Mouse (Mus musculus): ENCODE measurements at regions not wholly inside any gene's neighbourhood (a gene's known extent, or its start where the extent isn't known, plus 50 kb on each side); places are given as distances from the start of the nearest gene placed in this dataset.

GRCm38 (mm10) chr1:23190316-23191005 lies 88.4 kb upstream of the 4933415F23Rik start:
- WGBS (ENCODE audit: insufficient replicate concordance), result 52% methylated on average over 3 of the region's 3 CpGs
- ATAC-seq (ENCODE audit: insufficient read depth) (no peak), DNase-seq (ENCODE audit: low read depth in 3 of 3, low spot score in 3 of 3) (no peak)
- Histone ChIP-seq H3K9me3 (ENCODE audit: control insufficient read depth, low read length) (no peaks in the 10 kb centered on the region), H3K27me3 (ENCODE audit: control insufficient read depth, insufficient read depth, low read length) (no peaks in the 10 kb centered on the region), H3K27ac (no peak overlapping the region), H3K4me3 (ENCODE audit: insufficient read depth in 1 of 2, low read depth in 2 of 2, low read length in 2 of 2) (no peak overlapping the region), H3K36me3 (replicated peaks; ENCODE audit: control insufficient read depth, insufficient read depth, low read depth) (no peaks in the 10 kb centered on the region), H3K4me1 (replicated peaks; ENCODE audit: control insufficient read depth in 2 of 2, insufficient read depth in 2 of 2, low read length in 1 of 2) (0 out of 4 replicates have a peak, but pooled peaks cover 0 to 2% of the 10 kb centered on the region in 2 experiments), H3K4me2 (ENCODE audit: low read depth) (no peak overlapping the region), H3K9ac (replicated peaks) (no peak overlapping the region)
- TF ChIP-seq EP300 (IDR thresholded peaks at IDR 0.05; ENCODE audit: low read depth) (no peak), CTCF (IDR thresholded peaks at IDR 0.05; ENCODE audit: low read depth) (no peak)

DNA sequence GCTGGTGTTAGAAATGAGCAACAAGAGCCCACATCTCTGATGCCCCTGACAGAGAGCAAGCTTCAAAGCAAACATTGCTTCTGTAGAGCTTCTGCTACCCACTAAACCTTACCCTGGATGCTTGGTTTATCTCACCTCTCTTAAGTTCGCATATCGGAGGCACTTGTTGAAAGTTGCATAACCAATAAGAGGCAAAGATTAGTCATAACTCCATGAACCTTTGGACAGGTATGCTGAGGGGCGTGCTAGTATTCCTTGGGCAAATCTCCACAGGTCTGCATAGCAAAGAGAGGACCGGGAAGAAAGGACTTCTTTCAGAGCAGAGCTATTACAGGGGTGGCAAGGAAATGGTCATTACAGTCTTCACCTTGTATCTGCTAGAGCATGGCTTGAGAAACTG lies 87.7 kb upstream of the 4933415F23Rik start:
- no peak for TF ChIP-seq EP300 (IDR thresholded peaks at IDR 0.05; ENCODE audit: low read depth)
- TF ChIP-seq CTCF (IDR thresholded peaks at IDR 0.05; ENCODE audit: low read depth), result no peak
- Histone ChIP-seq H3K9ac (replicated peaks) (no peak overlapping the region), H3K27me3 (ENCODE audit: control insufficient read depth, insufficient read depth, low read length) (no peaks in the 10 kb centered on the region), H3K36me3 (replicated peaks; ENCODE audit: control insufficient read depth, insufficient read depth, low read depth) (no peaks in the 10 kb centered on the region), H3K4me1 (replicated peaks; ENCODE audit: control insufficient read depth in 2 of 2, insufficient read depth in 2 of 2, low read length in 1 of 2) (0 out of 4 replicates have a peak, but pooled peaks cover 0 to 2% of the 10 kb centered on the region in 2 experiments), H3K4me3 (ENCODE audit: insufficient read depth in 1 of 2, low read depth in 2 of 2, low read length in 2 of 2) (no peak overlapping the region), H3K9me3 (ENCODE audit: control insufficient read depth, low read length) (no peaks in the 10 kb centered on the region), H3K4me2 (ENCODE audit: low read depth) (no peak overlapping the region), H3K27ac (no peak overlapping the region)
- no peak for ATAC-seq (ENCODE audit: insufficient read depth)
- DNase-seq (ENCODE audit: low read depth in 3 of 3, low spot score in 3 of 3), result no peak
- WGBS (ENCODE audit: insufficient replicate concordance), result 67% methylated on average over 4 of the region's 4 CpGs

GRCm38 (mm10) chr1:23188216-23188615 lies 86.2 kb upstream of the 4933415F23Rik start:
- Histone ChIP-seq H3K4me3 (ENCODE audit: insufficient read depth in 1 of 2, low read depth in 2 of 2, low read length in 2 of 2) (no peak overlapping the region), H3K36me3 (replicated peaks; ENCODE audit: control insufficient read depth, insufficient read depth, low read depth) (no peaks in the 10 kb centered on the region), H3K27me3 (ENCODE audit: control insufficient read depth, insufficient read depth, low read length) (no peaks in the 10 kb centered on the region), H3K9me3 (ENCODE audit: control insufficient read depth, low read length) (no peaks in the 10 kb centered on the region), H3K4me1 (replicated peaks; ENCODE audit: control insufficient read depth in 2 of 2, insufficient read depth in 2 of 2, low read length in 1 of 2) (0 out of 4 replicates have a peak, but pooled peaks cover 0 to 2% of the 10 kb centered on the region in 2 experiments), H3K4me2 (ENCODE audit: low read depth) (peak overlapping the region; percentile 23; the same call in 1 of the 2 replicates), H3K9ac (replicated peaks) (no peak overlapping the region), H3K27ac (no peak overlapping the region)
- ATAC-seq (ENCODE audit: insufficient read depth) (no peak), DNase-seq (ENCODE audit: low read depth in 3 of 3, low spot score in 3 of 3) (no peak)
- TF ChIP-seq EP300 (IDR thresholded peaks at IDR 0.05; ENCODE audit: low read depth) (no peak), CTCF (IDR thresholded peaks at IDR 0.05; ENCODE audit: low read depth) (no peak)
- WGBS (ENCODE audit: insufficient replicate concordance), result 33% methylated on average over 5 of the region's 5 CpGs

DNA sequence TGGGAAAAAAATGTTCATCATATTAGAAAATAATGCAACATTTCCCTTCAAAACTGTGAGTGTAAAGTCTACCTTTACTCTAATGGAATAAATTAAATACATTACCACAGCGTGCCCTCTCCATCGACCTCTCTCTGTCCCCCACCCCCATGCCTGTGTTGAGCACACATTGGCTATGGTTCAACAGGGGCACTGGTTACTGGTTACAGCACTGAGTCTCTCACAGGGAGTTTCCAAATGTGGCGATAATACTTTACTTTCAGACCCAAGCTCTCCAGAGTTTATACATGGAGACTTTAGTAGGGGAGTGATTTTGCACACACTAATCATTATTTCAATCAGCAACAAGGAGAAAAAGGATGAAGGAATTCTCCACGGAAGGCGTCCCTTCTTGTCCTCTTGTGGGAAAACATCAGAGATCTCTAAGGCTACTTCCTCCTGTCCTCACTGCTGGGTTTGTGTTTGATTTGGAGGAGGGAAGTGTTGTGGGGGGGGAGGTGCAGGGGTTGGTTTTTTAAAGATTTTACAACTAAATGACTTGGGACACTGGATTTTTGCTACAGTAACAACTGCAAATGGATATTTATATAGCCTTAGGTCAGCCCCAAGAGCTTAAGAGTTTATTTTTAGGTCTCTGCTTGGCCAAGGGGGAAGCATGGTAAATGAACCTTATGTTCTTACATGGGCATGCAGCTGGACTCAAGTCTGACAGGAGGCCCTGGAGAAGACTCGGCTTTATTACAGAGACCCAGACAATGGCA lies 85.6 kb upstream of the 4933415F23Rik start:
- no peak for TF ChIP-seq CTCF (IDR thresholded peaks at IDR 0.05; ENCODE audit: low read depth)
- TF ChIP-seq EP300 (IDR thresholded peaks at IDR 0.05; ENCODE audit: low read depth), result no peak
- Histone ChIP-seq H3K27ac (peak overlapping the region; percentile 41), H3K4me2 (ENCODE audit: low read depth) (peak overlapping the region; percentile 23; the same call in 1 of the 2 replicates), H3K27me3 (ENCODE audit: control insufficient read depth, insufficient read depth, low read length) (no peaks in the 10 kb centered on the region), H3K9me3 (ENCODE audit: control insufficient read depth, low read length) (no peaks in the 10 kb centered on the region), H3K4me1 (replicated peaks; ENCODE audit: control insufficient read depth in 2 of 2, insufficient read depth in 2 of 2, low read length in 1 of 2) (0 out of 4 replicates have a peak, but pooled peaks cover 0 to 2% of the 10 kb centered on the region in 2 experiments), H3K4me3 (ENCODE audit: insufficient read depth in 1 of 2, low read depth in 2 of 2, low read length in 2 of 2) (no peak overlapping the region), H3K36me3 (replicated peaks; ENCODE audit: control insufficient read depth, insufficient read depth, low read depth) (no peaks in the 10 kb centered on the region), H3K9ac (replicated peaks) (no peak overlapping the region)
- ATAC-seq (ENCODE audit: insufficient read depth) (peak; percentile 82; the same call in 1 of the 2 replicates), DNase-seq (ENCODE audit: low read depth in 3 of 3, low spot score in 3 of 3) (peak in 1 of 3 experiments; percentile 22)
- WGBS (ENCODE audit: insufficient replicate concordance), result 34% methylated on average over 6 of the region's 6 CpGs

- no peak overlapping the region for H3K27ac ChIP-seq
- no peak overlapping the region for H3K4me2 ChIP-seq (ENCODE audit: low read depth)
- 27% methylated on average over 9 of the region's 9 CpGs for WGBS (ENCODE audit: insufficient replicate concordance)
- no peaks in the 10 kb centered on the region for H3K36me3 ChIP-seq (replicated peaks; ENCODE audit: control insufficient read depth, insufficient read depth, low read depth)
- H3K9ac ChIP-seq (replicated peaks), result no peak overlapping the region
- H3K9me3 ChIP-seq (ENCODE audit: control insufficient read depth, low read length), result no peaks in the 10 kb centered on the region
- ATAC-seq (ENCODE audit: insufficient read depth) (no peak), DNase-seq (ENCODE audit: low read depth in 3 of 3, low spot score in 3 of 3) (no peak)
- no peak for TF ChIP-seq CTCF (IDR thresholded peaks at IDR 0.05; ENCODE audit: low read depth)
- TF ChIP-seq EP300 (IDR thresholded peaks at IDR 0.05; ENCODE audit: low read depth), result no peak
- H3K4me3 ChIP-seq (ENCODE audit: insufficient read depth in 1 of 2, low read depth in 2 of 2, low read length in 2 of 2), result no peak overlapping the region
- no peaks in the 10 kb centered on the region for H3K27me3 ChIP-seq (ENCODE audit: control insufficient read depth, insufficient read depth, low read length)
- H3K4me1 ChIP-seq (replicated peaks; ENCODE audit: control insufficient read depth in 2 of 2, insufficient read depth in 2 of 2, low read length in 1 of 2), result no peaks in the 10 kb centered on the region
Measured at GRCm38 (mm10) chr1:23184728-23185127, 82.7 kb upstream of the 4933415F23Rik start.
